Mouse (Mus musculus) olfactory bulb, adult 2 months (tissue): ENCODE measurements around the gene Cldnd2.

Experiments used
- CTCF ChIP-seq: fragments of 200-500 bp; IDR thresholded peaks from 2 replicates; pipeline ENCODE4 v1.5.1; 2012; ENCODE audit warnings: low read depth, mild to moderate bottlenecking, low read length, moderate library complexity; ENCODE audit not compliant: insufficient read depth
- POLR2A ChIP-seq: fragments of 200-500 bp; IDR thresholded peaks from 2 replicates; pipeline ENCODE4 v1.6.1; 2012; ENCODE audit warnings: mild to moderate bottlenecking, low read depth, low read length, moderate library complexity; ENCODE audit not compliant: insufficient read depth

DNA sequence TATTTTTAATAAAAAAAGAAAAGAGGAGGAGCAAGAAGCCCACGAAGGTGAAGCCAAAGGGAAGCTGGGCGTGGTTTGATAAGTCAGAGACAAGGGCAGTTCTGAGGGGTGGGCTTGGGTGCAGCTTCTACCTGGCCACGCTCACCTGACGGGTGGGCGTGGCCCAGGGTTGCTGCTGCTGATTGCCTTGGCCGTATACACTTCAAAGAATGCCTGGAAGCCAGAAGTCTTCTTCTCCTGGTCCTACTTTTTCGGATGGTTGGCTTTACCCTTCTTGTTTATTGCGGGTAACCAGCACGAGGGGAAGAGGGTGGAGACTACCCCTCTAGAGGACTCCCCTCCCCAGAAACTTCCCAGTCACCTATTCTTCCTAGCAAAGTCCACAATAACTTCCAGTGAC, 2.1 kb downstream of the Cldnd2 start:
- no peak for TF ChIP-seq CTCF
- TF ChIP-seq POLR2A: no peak
